Mouse (Mus musculus) adrenal gland, adult 8-10 months (tissue): ENCODE results near the gene Ssmem1. TPM values are rescaled to one million over a fixed set of nuclear protein-coding genes. Genes with fewer than 3 reads are reported as not detected.

Experiments used
- DNase-seq: peaks from one replicate; pipeline ENCODE4 v3.0.0; 2022
- total RNA-seq, 4 experiments: library from RNA; stranded (reverse); gene quantifications; 2 replicates each; pipeline ENCODE4 v1.2.4; 2022

Ssmem1 gene
- under 1 TPM in 3 of 4 experiments, not detected in 1; 0.24 to 0.92 (median 0.35) TPM for total RNA-seq

- peak; percentile 99 for DNase-seq
Observed at GRCm38 (mm10) chr6:30509265-30510239, at the start of gene Ssmem1, which contains the start of gene Tmem209. Gene Ssmem1 (plus strand): TSS chr6:30509849. Gene Tmem209 (minus strand): TSS chr6:30509783.

- DNase-seq = peak; percentile 21
Observed at GRCm38 (mm10) chr6:30460750-30461446, 48.8 kb upstream of the Ssmem1 start.

- no peak for DNase-seq
Observed at GRCm38 (mm10) chr6:30461755-30462344, 47.8 kb upstream of the Ssmem1 start.

GRCm38 (mm10) chr6:30462822-30463221, 46.8 kb upstream of the Ssmem1 start:
- no peak for DNase-seq

GRCm38 (mm10) chr6:30465586-30465985, 44.1 kb upstream of the Ssmem1 start:
- no peak for DNase-seq

- no peak for DNase-seq
Observed at GRCm38 (mm10) chr6:30468058-30468457, 41.6 kb upstream of the Ssmem1 start.

- no peak for DNase-seq
Observed at GRCm38 (mm10) chr6:30468684-30469083, 41.0 kb upstream of the Ssmem1 start.

- DNase-seq = peak; percentile 52
Observed at GRCm38 (mm10) chr6:30469370-30469769, 40.3 kb upstream of the Ssmem1 start.

- no peak for DNase-seq
Observed at GRCm38 (mm10) chr6:30471706-30472105, 37.9 kb upstream of the Ssmem1 start.

GRCm38 (mm10) chr6:30476025-30476765, 33.5 kb upstream of the Ssmem1 start:
- no peak for DNase-seq

- no peak for DNase-seq
Observed at GRCm38 (mm10) chr6:30477210-30477714, 32.4 kb upstream of the Ssmem1 start.

GRCm38 (mm10) chr6:30477784-30478183, 31.9 kb upstream of the Ssmem1 start:
- DNase-seq = no peak

- no peak for DNase-seq
Observed at GRCm38 (mm10) chr6:30479418-30479817, 30.2 kb upstream of the Ssmem1 start.

GRCm38 (mm10) chr6:30482908-30483307, 26.7 kb upstream of the Ssmem1 start:
- DNase-seq = no peak

- no peak for DNase-seq
Observed at GRCm38 (mm10) chr6:30486504-30486903, 23.1 kb upstream of the Ssmem1 start.

- DNase-seq = no peak
Observed at GRCm38 (mm10) chr6:30499049-30499448, 10.6 kb upstream of the Ssmem1 start.

- DNase-seq = no peak
Observed at GRCm38 (mm10) chr6:30508824-30509223, 825 bp upstream of the Ssmem1 start.

GRCm38 (mm10) chr6:30510291-30510690, 642 bp downstream of the Ssmem1 start:
- DNase-seq = no peak

GRCm38 (mm10) chr6:30514242-30514641, 4.6 kb downstream of the Ssmem1 start:
- no peak for DNase-seq

GRCm38 (mm10) chr6:30520400-30520799, 10.8 kb downstream of the Ssmem1 start:
- DNase-seq = no peak

- no peak for DNase-seq
Observed at GRCm38 (mm10) chr6:30525456-30526332, 16.0 kb downstream of the Ssmem1 start.
